Mouse (Mus musculus): ENCODE measurements around the gene Glud1.

Glud1 gene

GRCm38 (mm10) chr14:34382921-34383704 is 72.6 kb downstream of the Glud1 start:
- DNase-seq = no peak

GRCm38 (mm10) chr14:34393295-34393694 is 82.8 kb downstream of the Glud1 start:
- no peak for DNase-seq
